Mouse (Mus musculus): Measurements from ENCODE around the gene Tmem56.

GRCm38 (mm10) chr3:121285219-121285618 is 2.3 kb upstream of the Tmem56 start:
- TF ChIP-seq CTCF (IDR thresholded peaks at IDR 0.05; ENCODE audit: control insufficient read depth, insufficient read depth, insufficient replicate concordance, low read depth, low read length) (no peak), POLR2A (IDR thresholded peaks at IDR 0.05; ENCODE audit: control insufficient read depth, low read depth, low read length) (no peak)

Data from testis, adult 2 months (tissue).